ENCODE assay signal across 8 mouse cellular contexts in the genomic region with DNA sequence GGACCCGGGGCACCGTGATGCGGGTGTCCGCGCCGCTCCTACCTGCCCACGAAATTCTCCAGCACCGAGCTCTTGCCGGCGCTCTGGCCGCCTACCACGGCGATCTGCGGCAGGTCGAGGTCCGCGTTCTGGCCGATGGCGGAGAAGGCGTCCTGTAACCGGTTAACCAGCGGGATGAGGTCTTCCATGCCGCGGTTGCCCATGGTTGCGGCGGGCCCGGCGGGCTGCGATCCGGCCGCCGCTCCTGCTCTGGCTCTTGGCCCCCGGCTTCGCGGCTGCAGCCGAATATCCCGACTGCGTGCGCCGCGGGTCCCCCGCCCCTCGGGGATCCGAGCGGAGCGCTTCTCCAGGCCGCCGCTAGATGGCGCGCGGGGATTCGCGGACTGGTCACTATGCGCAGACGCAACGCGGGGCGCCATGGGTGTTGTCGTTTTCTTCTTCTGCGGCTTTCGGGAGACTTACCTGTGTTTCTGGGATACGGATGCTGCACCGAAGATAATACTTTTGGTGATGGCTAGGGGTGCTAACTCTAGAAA. TPM values are rescaled to one million over a fixed set of nuclear protein-coding genes. Genes with fewer than 3 reads are reported as not detected.
DNase-seq lines count a peak whose midpoint lies in the region; ATAC-seq lines count a peak whose summit lies in the region.

A gene (minus strand): TSS at position 332 of the 536 bp plus-strand sequence.

- H3K9me3 ChIP-seq in intestine, embryonic 16.5 days (ENCODE audit: control insufficient read depth, low read length) = no peaks in the 10 kb centered on the region
- H3K9me3 ChIP-seq in midbrain, embryonic 10.5 days (replicated peaks) = no peaks in the 10 kb centered on the region

- under 1% methylated on average over 63 of the region's 63 CpGs for WGBS in intestine, embryonic 16.5 days
- WGBS in midbrain, embryonic 10.5 days = under 1% methylated on average over 63 of the region's 63 CpGs

- H3K4me1 ChIP-seq in intestine, embryonic 16.5 days (ENCODE audit: control insufficient read depth, insufficient read depth, low read length) = peaks cover 34% of the 10 kb centered on the region
- peaks cover 48% of the 10 kb centered on the region for H3K4me1 ChIP-seq in midbrain, embryonic 10.5 days

- no peaks in the 10 kb centered on the region for H3K27me3 ChIP-seq in intestine, embryonic 16.5 days (replicated peaks; ENCODE audit: control insufficient read depth, insufficient read depth, low read length)
- H3K27me3 ChIP-seq in midbrain, embryonic 10.5 days (ENCODE audit: low read depth, poor library complexity, severe bottlenecking) = peaks cover 40% of the 10 kb centered on the region

- DNase-seq in adrenal gland, adult 8-10 months = peak; percentile 71
- peak; percentile 83 for DNase-seq in embryo, embryonic 11.5 days (ENCODE audit: low read depth, low spot score)
- DNase-seq in gastrocnemius, postnatal 4 days (ENCODE audit: low spot score in 2 of 2) = peak; percentile 93 to 94
- peak; percentile 94 to 97 for DNase-seq in left cerebral cortex, postnatal 25 days (ENCODE audit: low spot score in 2 of 2)
- peak; percentile 91 for DNase-seq in midbrain, embryonic 10.5 days (ENCODE audit: low spot score)
- DNase-seq in right cerebral cortex, postnatal 36 days (ENCODE audit: low spot score in 2 of 2) = peak; percentile 86 to 91
- peak; percentile 86 for DNase-seq in yolk sac, embryonic 10.5 days (ENCODE audit: low spot score)

- H3K36me3 ChIP-seq in intestine, embryonic 16.5 days (ENCODE audit: control insufficient read depth, insufficient read depth, low read length) = no peaks in the 10 kb centered on the region
- no peaks in the 10 kb centered on the region for H3K36me3 ChIP-seq in midbrain, embryonic 10.5 days

- H3K4me3 ChIP-seq in intestine, embryonic 16.5 days (ENCODE audit: low read length) = peak within 1 kb of the TSS; percentile 69
- H3K4me3 ChIP-seq in midbrain, embryonic 10.5 days = peak within 1 kb of the TSS; percentile 67

- H3K27ac ChIP-seq in intestine, embryonic 16.5 days (ENCODE audit: low read length) = peak within 1 kb of the TSS; percentile 96
- peak within 1 kb of the TSS; percentile 82 for H3K27ac ChIP-seq in midbrain, embryonic 10.5 days (replicated peaks)

- intact Hi-C loops in left cerebral cortex, postnatal 25 days (cut with DNase I) = no loop called here

- H3K9ac ChIP-seq in intestine, embryonic 16.5 days (ENCODE audit: low read depth, low read length) = peak within 1 kb of the TSS; percentile 88

- peak within 1 kb of the TSS; percentile 79 for H3K4me2 ChIP-seq in intestine, embryonic 16.5 days (ENCODE audit: low read depth, low read length)

- ATAC-seq in intestine, embryonic 16.5 days = peak; percentile 61

RNA-seq across cellular contexts. Expression of the gene that starts here (rescaled TPM):
- 10 to 100 TPM; 23.2 to 50.0 (median 34.4) TPM for total RNA-seq in adrenal gland, adult 8-10 months (2022)
- 10 to 100 TPM; 36.5 to 38.7 TPM for total RNA-seq in gastrocnemius, postnatal 4 days (2021)
- polyA plus RNA-seq in intestine, embryonic 16.5 days (2015; fragmentation: Nextera tagmentation; extraction: Ambion mirVana) = 11.8 and 12.5 TPM in 2 replicates
- 1,000 to 10,000 TPM; 1,197 to 1,302 TPM for total RNA-seq in left cerebral cortex, postnatal 25 days (2021)
- 9.0 and 12.2 TPM in 2 replicates for polyA plus RNA-seq in midbrain, embryonic 10.5 days (2016; fragmentation: Nextera tagmentation; extraction: Ambion mirVana)

Comparison
In these comparisons a context has a peak if more than half of its experiments do, and no peak if none do; other contexts are left out.
1. Peak in every context shown above with its lines: DNase-seq, ATAC-seq, H3K4me3 ChIP-seq and H3K27ac ChIP-seq.
2. RNA of the gene that starts here (total RNA-seq): 1,197 to 1,302 TPM in left cerebral cortex, postnatal 25 days; 23.2 to 50.0 TPM in adrenal gland, adult 8-10 months and 36.5 to 38.7 TPM in gastrocnemius, postnatal 4 days; every median in the first group is over 10 times any median in the second.